Mouse (Mus musculus) adrenal gland, postnatal 4 days (tissue): ENCODE data around the gene Ccdc36. TPM values are rescaled to one million over a fixed set of nuclear protein-coding genes. Genes with fewer than 3 reads are reported as not detected.

ENCODE experiments used
- DNase-seq, 2 experiments: peaks; one replicate each; pipeline ENCODE4 v3.0.0; 2021 to 2022; ENCODE audit warnings: low spot score in 2 of 2, mixed read lengths in 2 of 2
- total RNA-seq, 2 experiments: library from RNA; stranded (reverse); gene quantifications; 2 replicates each; pipeline ENCODE4 v1.2.3; 2021

The Ccdc36 gene
- total RNA-seq, 2 experiments from 2014 or later = 0.25 to 0.28 TPM

- no peak for DNase-seq
These were observed 21.6 kb upstream of the Ccdc36 start for GRCm38 (mm10) chr9:108449860-108450259.

GRCm38 (mm10) chr9:108445125-108445524 is 16.8 kb upstream of the Ccdc36 start:
- no peak for DNase-seq

GRCm38 (mm10) chr9:108441236-108441919 is 13.1 kb upstream of the Ccdc36 start:
- no peak for DNase-seq

GRCm38 (mm10) chr9:108440485-108440884 is 12.2 kb upstream of the Ccdc36 start:
- no peak for DNase-seq

- no peak for DNase-seq
These were observed 10.9 kb upstream of the Ccdc36 start for GRCm38 (mm10) chr9:108439176-108439575.

- DNase-seq = no peak
These were observed 7.9 kb upstream of the Ccdc36 start, which contains the start of gene BC048562 for GRCm38 (mm10) chr9:108436182-108436581. BC048562 (plus strand) TSS chr9:108436482.

- DNase-seq = no peak
These were observed 3.3 kb upstream of the Ccdc36 start for GRCm38 (mm10) chr9:108431431-108432067.

- no peak for DNase-seq
These were observed 16.1 kb downstream of the Ccdc36 start for GRCm38 (mm10) chr9:108412221-108412620.

GRCm38 (mm10) chr9:108411381-108411942 is 16.8 kb downstream of the Ccdc36 start:
- no peak for DNase-seq

- no peak for DNase-seq
These were observed 18.7 kb downstream of the Ccdc36 start for GRCm38 (mm10) chr9:108409535-108409934.

GRCm38 (mm10) chr9:108404451-108404850 is 23.8 kb downstream of the Ccdc36 start:
- no peak for DNase-seq

GRCm38 (mm10) chr9:108403081-108403480 is 25.2 kb downstream of the Ccdc36 start:
- DNase-seq = no peak

GRCm38 (mm10) chr9:108401186-108401960 is 26.9 kb downstream of the Ccdc36 start:
- no peak for DNase-seq

- DNase-seq = no peak
These were observed 30.0 kb downstream of the Ccdc36 start for GRCm38 (mm10) chr9:108398324-108398723.

GRCm38 (mm10) chr9:108395427-108395826 is 32.9 kb downstream of the Ccdc36 start:
- no peak for DNase-seq

- no peak for DNase-seq
These were observed 34.1 kb downstream of the Ccdc36 start for GRCm38 (mm10) chr9:108394191-108394590.

- no peak for DNase-seq
These were observed 35.6 kb downstream of the Ccdc36 start, which contains the start of gene 1700102P08Rik for GRCm38 (mm10) chr9:108392676-108393075. 1700102P08Rik (plus strand) TSS chr9:108392805.

GRCm38 (mm10) chr9:108389220-108389619 is 39.1 kb downstream of the Ccdc36 start:
- DNase-seq = no peak

- no peak for DNase-seq
These were observed 39.7 kb downstream of the Ccdc36 start for GRCm38 (mm10) chr9:108388601-108389000.

GRCm38 (mm10) chr9:108386816-108387215 is 41.5 kb downstream of the Ccdc36 start:
- no peak for DNase-seq

- DNase-seq = no peak
These were observed 43.3 kb downstream of the Ccdc36 start for GRCm38 (mm10) chr9:108385006-108385405.

GRCm38 (mm10) chr9:108381382-108381781 is 46.9 kb downstream of the Ccdc36 start:
- DNase-seq = no peak
